Mouse (Mus musculus) right cerebral cortex, adult 18-20 months (tissue): ENCODE data around the gene Olfr872.
"Not testable (repeated sequence)": the region's sequence is repeated elsewhere in the genome, so short reads cannot be mapped to it uniquely, and the experiment has no call there.

Source experiments
- DNase-seq: peaks from one replicate; pipeline ENCODE4 v3.0.0; 2022; ENCODE audit warnings: mixed read lengths

Olfr872 gene

GRCm38 (mm10) chr9:20236819-20237218, at the start of gene Olfr872:
TSS of gene Olfr872 (plus strand) at chr9:20237119.
- no peak for DNase-seq

- DNase-seq = no peak
Observed at GRCm38 (mm10) chr9:20202131-20202530, 34.8 kb upstream of the Olfr872 start.

- DNase-seq = not testable (repeated sequence)
Observed at GRCm38 (mm10) chr9:20203413-20203984, 33.4 kb upstream of the Olfr872 start.

DNA sequence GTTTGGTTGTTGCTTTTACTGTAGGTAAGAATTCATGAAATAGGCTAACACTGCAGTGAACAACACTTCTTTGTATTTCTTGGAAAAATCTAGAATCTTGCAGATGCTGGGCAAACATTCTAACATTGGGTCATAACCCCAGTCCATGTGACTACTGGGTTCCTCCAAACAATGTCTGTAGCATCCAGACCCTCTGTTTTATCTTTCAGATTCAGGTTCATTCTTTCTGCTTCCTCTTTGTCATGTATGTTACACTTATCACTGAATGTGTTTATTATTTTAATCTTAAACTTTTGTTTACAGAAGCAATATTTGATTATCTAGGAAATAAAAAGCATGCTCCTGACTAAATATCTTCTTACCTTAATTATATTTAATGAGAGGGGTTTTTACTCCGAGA, 26.1 kb upstream of the Olfr872 start:
- no peak for DNase-seq

GRCm38 (mm10) chr9:20211477-20211876, 25.4 kb upstream of the Olfr872 start:
- no peak for DNase-seq

DNA sequence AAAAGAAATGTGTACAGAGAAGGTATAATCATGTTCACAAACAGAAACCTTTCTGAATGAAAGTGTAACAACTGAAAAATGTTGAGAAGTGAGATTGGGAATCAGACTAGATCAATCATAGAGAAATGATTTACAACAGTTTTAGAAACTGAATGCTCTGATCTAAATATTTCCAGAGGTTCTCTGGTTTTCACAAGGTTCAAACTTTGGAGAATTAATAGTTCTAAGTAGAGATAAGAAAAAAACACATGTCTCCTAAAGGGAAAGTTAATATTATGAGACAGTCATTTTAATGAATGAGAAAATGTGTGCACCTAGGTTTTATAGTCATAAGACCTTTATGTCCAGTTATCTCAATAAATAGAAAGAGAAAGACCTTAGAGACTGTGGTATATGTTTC, 25.0 kb upstream of the Olfr872 start, which contains the start of gene Olfr871:
TSS of gene Olfr871 (plus strand) at position 301 of the 400 bp plus-strand sequence.
- DNase-seq = no peak

DNA sequence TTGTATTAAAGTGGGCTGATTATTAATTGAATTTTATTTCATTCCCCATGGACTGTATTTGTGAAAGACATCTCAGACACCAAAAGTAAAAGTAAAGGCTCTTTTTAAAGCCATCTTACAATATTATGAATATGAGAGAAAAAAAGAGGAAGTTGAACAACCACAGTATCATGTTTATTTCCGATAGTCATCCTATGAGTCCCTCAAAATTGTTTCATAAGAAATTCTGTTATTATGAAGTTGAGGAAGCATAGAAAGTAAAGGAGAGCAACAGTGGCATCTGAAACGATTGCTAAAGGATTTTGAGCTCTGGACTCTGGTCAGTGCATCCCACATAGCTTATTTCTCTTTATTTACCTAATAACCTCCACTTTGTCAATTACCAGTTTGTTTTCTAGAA, 459 bp downstream of the Olfr872 start:
- DNase-seq = no peak

DNA sequence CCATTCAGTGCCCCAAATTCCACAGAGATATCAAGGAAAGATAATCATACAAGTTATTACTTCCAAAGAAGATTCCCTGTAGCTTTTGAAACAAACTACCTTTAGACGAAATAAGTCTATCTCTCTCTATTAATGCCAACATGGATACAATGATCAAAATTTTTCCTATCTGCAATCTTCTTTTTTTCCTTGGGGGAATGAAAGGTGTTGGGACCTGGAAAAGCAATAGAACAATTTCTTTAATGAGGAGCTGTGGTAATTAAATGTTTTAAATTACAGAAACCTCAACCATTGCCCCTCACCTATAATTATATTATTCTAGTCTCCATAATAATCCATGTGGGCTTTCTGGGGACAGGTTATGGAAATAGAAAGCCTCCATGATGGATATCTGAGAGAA, 45.1 kb downstream of the Olfr872 start, which contains the start of gene Olfr39:
TSS of gene Olfr39 (plus strand) at position 301 of the 400 bp plus-strand sequence.
- DNase-seq = no peak

DNA sequence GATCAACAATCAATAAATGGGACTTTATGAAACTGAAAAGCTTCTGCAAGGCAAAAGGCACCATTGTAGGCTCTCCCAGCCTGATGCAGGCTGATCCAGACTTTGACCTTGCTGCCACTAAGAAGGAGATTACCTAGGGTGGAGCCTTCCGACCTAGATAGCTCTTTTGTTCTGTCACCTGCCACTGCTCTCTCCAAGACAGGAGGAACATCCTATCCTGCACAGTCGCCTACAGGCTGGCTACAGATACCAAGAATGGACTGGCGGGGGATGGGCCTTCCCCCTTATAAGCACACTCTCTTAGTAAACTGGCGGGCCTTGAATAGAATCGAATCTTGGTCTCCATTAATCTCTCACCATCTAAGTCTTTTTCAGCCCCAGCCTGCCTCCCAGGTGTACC, 58.6 kb downstream of the Olfr872 start:
- DNase-seq = not testable (repeated sequence)

DNA sequence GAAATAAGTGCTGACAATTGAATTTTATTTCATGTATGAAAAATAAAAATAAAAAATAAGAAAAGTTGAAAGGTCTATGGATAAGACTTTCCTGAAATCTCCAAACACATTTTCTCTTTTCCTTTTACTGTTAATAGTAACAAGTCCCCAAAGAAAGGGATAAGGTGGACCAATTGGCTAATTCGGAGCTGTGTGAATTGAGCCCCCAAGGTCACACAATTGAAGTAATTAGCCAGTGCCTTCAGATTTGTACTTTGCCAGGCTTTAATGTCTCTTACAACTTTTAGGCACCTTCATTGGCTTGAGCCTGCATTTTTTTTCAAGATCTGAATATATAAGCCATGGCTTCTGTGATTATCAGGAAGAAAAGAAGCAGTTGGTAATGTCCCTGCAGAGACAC, 61.3 kb downstream of the Olfr872 start, which contains the start of gene Olfr873:
TSS of gene Olfr873 (plus strand) at position 301 of the 400 bp plus-strand sequence.
- DNase-seq = no peak
